Mouse (Mus musculus) adrenal gland, postnatal 14 days (tissue): Measurements from ENCODE around the gene Ajuba. TPM values are rescaled to one million over a fixed set of nuclear protein-coding genes. Genes with fewer than 3 reads are reported as not detected.

Experiments used
- DNase-seq: peaks from one replicate; pipeline ENCODE4 v3.0.0; 2021; ENCODE audit warnings: mixed read lengths
- total RNA-seq: library from RNA; stranded (reverse); gene quantifications from 2 replicates; pipeline ENCODE4 v1.2.3, GENCODE M21; 2021

Ajuba gene
- total RNA-seq, 1 experiment from 2014 or later: 18.2 TPM

DNA sequence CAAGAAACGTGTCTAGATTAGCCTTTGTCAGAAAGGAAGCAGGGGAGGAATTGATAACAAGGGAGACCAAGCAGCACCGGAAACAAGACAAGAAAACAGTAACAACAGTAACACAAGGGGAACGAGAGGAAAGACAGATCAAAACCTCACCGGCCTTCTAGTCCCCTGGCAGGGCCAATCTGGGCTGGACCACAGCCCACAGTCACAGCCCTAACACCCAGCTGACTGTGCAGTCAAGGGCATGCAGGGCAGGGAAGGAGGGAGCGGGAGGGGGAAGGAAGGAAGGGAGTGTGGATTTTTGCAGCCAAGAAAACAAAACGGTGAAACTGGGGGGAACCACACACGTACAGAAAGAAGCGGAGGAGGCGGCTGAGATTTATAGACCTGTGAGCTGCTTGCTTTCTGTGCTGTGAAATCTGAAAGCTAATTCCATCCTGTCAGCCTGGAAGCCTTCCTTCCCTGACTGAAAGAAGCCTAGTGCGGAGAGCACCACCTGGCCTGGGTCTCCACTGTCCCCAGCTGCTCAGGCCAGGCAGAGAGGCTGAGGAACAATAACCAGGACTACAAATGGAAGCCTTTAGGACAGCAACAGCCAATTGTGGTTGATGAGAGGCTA lies 15.1 kb upstream of the Ajuba start:
- DNase-seq: peak; percentile 85

DNA sequence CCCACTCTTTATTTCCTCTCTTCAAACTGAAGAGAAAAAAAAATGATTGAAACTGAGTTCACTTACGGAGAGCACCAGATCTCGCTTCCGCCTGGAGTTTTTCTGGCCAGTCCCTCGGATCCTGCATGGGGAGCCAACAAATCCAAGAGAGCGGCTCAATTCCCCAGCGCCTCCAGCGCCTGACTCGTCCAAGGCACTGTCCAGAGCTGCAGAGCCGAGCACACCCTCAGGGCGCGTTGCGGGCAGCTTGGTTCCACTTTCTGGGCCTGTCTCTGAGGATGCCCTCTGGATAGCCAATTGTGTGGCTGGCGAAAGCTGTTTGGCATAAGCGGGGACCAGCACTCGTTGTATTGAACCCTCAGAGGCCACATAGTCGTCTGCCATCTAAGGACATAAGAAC lies 13.7 kb upstream of the Ajuba start:
- DNase-seq: no peak

DNA sequence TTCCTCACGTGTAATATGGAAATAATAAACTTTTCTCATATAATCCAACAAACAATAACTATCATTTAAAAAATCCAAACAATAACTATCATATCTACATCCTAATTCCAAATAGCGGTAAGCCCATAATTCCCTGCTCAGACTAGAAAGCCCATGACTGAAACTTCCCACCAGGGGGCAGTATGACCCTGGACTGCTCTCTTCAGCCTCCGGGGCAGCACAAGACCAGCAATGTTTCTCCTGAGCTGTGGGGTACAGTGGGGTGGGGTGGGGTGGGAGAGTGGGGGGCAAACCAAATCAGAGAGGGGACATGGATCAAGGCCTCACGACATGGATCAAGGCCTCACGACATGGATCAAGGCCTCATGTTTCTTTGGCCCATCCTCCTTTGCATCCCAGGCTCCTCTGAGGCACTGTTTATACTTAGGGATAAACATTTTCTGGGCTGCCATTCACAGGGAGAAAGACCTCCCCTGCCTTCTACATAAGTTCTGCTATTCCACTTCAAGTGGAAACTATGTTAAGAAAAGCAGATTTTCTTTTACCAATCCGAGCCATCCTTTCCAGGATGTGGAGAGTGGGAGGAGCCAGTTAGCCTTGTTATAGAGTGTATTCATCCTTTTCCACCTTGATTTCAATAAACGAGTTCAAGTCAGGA lies 6.5 kb upstream of the Ajuba start:
- peak; percentile 86 for DNase-seq

GRCm38 (mm10) chr14:54582536-54582935 lies 5.2 kb upstream of the Ajuba start:
- no peak for DNase-seq

DNA sequence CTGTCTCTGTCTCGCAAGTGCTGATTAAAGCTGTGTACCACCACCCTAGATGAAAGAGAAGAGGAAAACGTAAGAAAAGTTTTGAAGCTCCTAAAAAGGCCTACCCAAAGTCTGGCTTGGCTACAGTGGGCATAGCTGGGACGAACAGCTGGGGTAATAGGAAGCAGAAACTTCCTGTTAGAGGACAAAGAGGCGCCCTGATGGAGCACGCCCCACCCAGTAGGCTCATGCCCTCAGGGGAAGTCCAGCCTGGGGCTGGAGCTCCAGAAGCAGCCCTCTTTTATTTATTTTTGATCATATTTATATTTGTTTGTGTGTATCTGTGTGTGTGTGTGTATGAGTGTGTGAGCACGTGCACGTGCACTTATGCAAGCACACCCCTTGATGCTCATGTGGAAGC lies 2.3 kb upstream of the Ajuba start:
- DNase-seq: no peak

DNA sequence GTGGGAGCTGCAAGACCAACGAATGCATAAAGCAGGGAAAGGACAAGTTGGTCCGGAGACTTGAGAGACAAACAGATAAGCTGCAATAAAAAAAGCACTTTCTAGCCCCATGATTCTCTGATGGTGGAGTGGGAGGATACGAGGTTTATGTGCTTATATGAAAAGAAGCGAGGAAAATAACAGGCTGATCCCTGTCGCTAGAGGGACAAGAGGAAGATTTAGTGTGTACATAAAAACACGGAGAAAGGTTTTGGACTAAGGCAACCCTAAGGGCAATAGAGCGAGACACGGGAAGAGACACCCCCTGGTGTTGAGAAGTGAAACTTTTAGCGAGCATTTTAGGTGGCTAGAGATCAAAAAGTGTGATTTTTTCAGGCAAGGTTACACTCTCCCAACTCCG lies 705 bp upstream of the Ajuba start:
- peak; percentile 59 for DNase-seq

- peak; percentile 58 for DNase-seq
These were observed 893 bp downstream of the Ajuba start for GRCm38 (mm10) chr14:54576241-54577088.

DNA sequence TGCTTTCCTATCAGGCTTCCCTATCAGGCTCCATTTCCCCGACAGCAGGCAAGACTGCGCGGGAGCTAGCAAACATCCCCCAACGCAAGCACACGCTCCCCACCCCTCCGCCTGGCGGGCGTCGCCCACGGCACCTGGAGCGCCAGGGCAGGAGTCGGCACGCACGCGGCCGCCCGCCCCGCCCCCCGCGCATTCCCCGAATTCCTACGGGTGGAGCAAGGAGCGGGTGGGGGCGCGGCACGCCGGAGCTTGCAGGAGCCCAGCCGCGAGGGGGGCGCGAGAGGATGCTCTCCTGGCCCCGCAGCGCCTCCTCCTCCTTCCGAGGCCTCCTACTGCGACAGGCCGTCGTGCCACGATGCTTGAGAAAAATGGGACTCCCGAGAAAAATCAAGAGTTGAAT lies 1.7 kb downstream of the Ajuba start:
- peak; percentile 86 for DNase-seq

GRCm38 (mm10) chr14:54575031-54575430 lies 2.3 kb downstream of the Ajuba start:
- DNase-seq: no peak

- no peak for DNase-seq
These were observed 3.1 kb downstream of the Ajuba start for GRCm38 (mm10) chr14:54574253-54574652.

DNA sequence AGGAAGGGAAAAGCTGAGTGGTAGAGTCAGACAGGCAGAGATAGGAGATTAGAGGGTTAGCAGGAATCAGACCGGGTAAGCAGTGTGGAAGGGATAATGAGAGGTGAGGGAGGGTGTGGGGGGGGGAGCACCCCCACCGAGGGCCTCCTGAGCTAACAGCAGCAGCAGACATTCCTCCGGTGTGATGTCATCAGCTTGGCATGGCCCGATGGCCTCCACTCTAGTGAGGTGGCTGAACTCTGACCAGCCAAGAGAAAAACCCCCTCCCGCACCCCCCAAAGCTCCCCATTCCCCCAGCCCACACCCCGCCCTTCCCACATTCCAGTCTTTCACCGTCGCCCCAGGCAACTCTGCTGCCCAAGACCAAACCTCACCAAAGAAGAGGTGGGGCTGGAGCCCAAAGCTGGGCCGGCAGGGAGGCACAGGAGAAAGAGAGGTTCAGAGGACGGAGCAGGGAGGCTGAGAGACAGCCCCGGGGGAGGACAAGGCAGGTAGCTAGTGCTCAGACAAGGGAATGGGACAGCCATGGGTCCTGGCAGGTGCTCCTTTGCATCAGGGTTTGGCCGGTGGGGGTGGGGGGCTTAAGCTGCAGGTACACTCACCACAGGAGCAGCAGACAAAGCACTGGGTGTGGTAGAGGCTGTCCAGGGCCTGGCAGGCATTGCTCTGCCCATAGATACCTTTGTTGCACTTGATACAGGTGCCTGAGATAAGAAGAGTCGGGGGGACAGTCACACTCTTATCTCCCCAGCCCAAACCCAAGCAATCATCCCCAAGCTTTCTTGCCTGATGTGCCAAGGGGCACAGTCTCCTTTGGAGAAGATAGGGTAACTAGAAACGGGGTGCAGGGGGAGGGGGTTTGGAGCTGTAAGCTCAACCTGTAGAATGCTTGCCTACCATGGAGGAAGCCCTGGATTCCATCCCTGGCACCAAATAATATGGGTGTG lies 4.3 kb downstream of the Ajuba start:
- DNase-seq: peak; percentile 77

- no peak for DNase-seq
These were observed 5.2 kb downstream of the Ajuba start for GRCm38 (mm10) chr14:54572122-54572521.

DNA sequence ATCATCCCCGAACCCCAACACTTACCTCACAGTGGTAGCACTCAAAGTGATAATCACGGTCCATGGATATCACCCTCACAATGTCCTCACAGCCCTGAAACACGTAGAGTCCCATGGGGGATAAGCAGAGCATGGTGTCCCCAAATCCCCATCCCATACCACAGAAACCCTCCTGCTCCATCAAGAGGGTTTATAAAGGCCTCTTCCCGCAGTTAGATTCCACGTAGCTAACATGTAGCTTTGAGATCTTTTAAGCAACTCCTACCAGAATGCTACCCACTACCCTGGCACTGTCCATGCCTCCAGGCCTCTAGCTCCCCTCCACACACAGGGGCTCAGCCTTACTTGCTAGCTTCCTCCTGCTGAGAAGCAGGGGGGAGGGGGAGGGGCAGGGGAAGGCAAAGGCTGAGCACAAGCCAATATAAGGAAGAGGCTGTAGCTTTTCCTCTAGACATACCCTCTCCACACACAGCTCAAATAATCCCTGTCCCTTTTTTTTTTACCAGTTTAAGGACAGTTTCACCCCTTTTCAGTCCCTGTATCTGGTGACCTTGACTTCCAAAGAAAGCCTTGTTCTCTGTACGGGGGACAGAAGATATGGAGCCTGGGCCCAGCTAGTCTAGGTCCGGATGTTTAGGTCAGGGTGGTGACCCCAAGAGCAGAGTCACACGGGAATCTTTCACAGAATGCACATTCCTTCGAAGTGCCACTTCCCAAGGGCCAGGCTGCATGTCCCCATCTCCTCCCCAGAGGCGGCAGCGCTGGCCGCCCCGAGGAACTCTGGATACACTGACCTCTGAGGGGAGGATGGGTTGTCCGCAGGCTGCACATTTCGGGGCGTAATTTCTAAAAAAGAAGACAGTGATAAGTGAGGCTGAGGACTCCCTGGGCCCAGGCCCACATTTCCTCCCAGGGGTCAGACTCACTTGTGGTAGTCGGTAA lies 7.6 kb downstream of the Ajuba start:
- no peak for DNase-seq

DNA sequence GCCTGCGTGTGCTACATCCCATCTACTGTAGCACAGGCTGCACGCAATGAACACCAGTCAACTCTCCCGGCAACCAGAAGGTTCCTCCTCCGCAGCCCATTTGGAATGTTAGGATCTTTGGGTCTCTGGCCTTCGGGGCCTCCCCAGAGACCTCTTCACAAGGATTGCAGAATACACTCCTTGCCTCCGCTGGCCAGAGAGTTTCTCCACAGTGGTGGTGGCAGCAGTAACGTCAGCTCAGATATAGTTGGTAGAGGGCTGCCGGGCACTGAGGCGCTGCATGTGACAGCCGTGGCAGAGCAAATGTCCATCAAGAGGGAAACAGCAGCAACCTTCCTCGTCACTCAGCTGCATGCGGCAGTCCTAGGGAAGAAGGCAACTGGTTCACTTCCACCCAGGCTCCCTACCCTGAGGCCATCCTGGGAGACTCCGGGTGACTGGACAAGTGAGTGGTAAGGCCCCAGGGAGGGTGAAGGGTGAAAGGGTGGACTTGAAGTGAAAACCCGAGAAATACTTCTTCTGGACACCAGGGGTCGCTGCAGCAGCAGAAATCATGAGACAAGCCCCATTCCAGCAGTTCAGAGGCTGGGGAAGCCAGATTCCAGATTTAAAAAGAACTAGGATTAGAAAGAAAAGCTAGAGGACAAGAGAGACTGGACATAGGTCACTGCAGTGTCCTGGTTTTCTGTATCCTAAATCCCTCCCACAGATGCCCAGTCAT lies 8.5 kb downstream of the Ajuba start:
- peak; percentile 86 for DNase-seq

- no peak for DNase-seq
These were observed 16.7 kb downstream of the Ajuba start for GRCm38 (mm10) chr14:54560527-54561242.

DNA sequence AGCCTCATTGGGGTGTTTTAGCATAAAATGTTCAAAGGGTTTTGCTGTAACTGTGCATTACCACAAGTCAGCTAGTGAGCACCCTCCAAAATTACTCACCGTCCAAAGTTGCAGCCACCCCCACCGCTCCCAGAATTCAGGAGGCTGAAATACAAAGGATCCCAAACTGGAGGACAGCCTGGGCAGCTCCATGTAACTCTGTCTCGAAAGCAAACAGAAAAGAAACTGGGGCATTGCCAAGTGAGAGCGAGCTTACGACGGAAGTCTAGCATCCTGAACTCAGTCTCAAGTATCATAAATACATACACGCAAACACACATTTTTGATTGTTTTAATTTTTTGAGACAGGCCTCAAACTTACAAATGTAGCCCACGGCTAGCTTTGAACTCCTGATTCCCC lies 20.0 kb downstream of the Ajuba start:
- no peak for DNase-seq

DNA sequence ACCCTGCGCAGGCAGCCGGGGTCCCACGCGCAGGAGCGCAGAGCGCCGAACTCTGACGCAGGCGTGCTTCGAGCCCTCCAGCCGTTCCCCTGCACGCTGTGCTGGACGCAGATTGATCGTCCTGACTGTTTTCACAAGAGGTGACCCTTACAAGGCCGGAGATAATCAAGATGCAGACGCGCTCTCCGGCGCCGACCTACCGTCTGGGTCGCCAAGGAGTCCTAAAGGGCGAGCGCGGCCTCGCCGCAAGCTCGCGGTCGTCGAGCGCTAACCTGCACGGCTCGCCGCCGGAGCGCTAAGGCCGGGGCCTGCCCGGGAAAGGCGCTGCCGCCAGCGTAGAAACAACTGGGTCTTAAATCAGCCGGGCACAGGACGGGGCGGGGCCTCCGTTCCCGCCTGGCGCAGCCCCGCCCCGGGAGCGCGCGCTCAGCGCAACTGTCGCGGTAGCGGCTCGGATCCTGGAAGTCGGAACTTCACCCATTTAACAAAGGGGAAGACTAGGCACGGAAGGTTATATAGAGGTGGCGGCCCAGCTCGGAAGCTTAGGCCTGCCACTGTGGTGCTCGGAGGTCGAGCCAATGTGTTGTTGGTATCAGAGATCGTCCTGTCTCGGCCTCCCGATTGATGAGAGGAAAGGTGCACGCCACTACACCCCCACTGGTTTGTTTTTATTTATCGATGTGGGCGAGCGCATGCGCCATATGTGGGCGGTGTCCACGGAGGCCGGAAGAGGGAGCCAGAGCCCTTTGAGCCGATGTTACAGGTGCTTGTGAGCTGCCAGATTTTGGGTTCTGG lies 23.2 kb downstream of the Ajuba start, which contains the start of gene Haus4:
Gene Haus4, minus strand, starts transcription at position 642 of the 795 bp plus-strand sequence.
- DNase-seq: peak; percentile 93

DNA sequence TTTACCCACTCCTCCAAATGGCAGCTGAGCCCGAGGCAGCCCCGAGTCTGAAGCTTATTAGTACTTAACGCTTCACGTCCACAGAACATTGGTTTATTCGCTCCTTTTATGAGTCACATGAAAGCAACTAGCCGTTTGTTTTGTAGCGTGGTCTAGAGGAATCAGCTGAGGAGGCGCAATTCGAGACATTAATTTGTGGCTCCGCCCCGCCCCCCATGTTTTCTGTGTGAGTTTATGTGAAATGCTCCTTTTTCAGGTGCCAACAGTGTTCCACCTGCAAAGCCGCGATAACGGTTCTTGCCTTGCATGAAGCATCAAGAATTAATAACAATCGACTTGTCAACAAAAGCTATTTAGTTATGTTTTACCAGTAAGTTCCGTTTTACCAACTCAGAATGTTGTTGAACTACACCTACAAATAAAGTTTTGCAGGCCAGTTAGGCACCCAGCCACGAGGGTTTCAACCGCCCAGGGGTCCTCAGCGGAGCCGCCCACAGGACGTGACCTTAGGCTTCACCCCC lies 23.8 kb downstream of the Ajuba start:
- DNase-seq: peak; percentile 40
